Mouse (Mus musculus) embryonic facial prominence, embryonic 15.5 days (tissue): ENCODE data around the gene Gm6377. TPM values are rescaled to one million over a fixed set of nuclear protein-coding genes. Genes with fewer than 3 reads are reported as not detected.

Experiments
- ATAC-seq: fragments of 200-750 bp; cut with Nextera tagmentation; 2 replicates; pipeline ENCODE4 v1.8.0; 2017; ENCODE audit warnings: low read depth, moderate TSS enrichment; ENCODE audit not compliant: insufficient number of reproducible peaks, low FRiP score, low TSS enrichment
- H3K27ac ChIP-seq: fragments of 300-500 bp; sonication (generic); replicated peaks from 2 replicates; pipeline ENCODE4 v1.5.1; 2015; ENCODE audit warnings: mild to moderate bottlenecking, inconsistent platforms
- H3K27me3 ChIP-seq: fragments of 300-500 bp; sonication (generic); 2 replicates; pipeline ENCODE4 v1.6.1; 2015; ENCODE audit warnings: inconsistent platforms
- H3K36me3 ChIP-seq: fragments of 300-500 bp; sonication (generic); 2 replicates; pipeline ENCODE4 v1.6.1; 2015; ENCODE audit warnings: mild to moderate bottlenecking, inconsistent platforms
- H3K4me1 ChIP-seq: fragments of 300-500 bp; sonication (generic); 2 replicates; pipeline ENCODE4 v1.6.1; 2015; ENCODE audit warnings: inconsistent platforms
- H3K4me2 ChIP-seq: fragments of 300-500 bp; sonication (generic); replicated peaks from 2 replicates; pipeline ENCODE4 v1.6.1; 2015; ENCODE audit warnings: mild to moderate bottlenecking, inconsistent platforms
- H3K4me3 ChIP-seq: fragments of 300-500 bp; sonication (generic); replicated peaks from 2 replicates; pipeline ENCODE4 v1.5.1; 2015; ENCODE audit warnings: mild to moderate bottlenecking, inconsistent platforms
- H3K9ac ChIP-seq: fragments of 300-500 bp; sonication (generic); 2 replicates; pipeline ENCODE4 v1.6.1; 2015; ENCODE audit warnings: inconsistent platforms
- H3K9me3 ChIP-seq: fragments of 300-500 bp; sonication (generic); replicated peaks from 2 replicates; pipeline ENCODE4 v1.6.1; 2016; ENCODE audit warnings: inconsistent platforms
- WGBS: fragments of 180-500 bp; shearing (Covaris S2); methylation state at CpG from one replicate; pipeline ENCODE4 v1.1.7; 2015; 5-methylcytosine and 5-hydroxymethylcytosine counted together
- polyA plus RNA-seq: library from polyadenylated mRNA; unstranded; fragments of >200 nt; fragmentation: Nextera tagmentation; extraction: Ambion mirVana; gene quantifications from 2 replicates; pipeline ENCODE4 v1.2.1, GENCODE M21; 2015

Gm6377 gene
- 0.12 and 0.20 TPM in 2 replicates for polyA plus RNA-seq

DNA sequence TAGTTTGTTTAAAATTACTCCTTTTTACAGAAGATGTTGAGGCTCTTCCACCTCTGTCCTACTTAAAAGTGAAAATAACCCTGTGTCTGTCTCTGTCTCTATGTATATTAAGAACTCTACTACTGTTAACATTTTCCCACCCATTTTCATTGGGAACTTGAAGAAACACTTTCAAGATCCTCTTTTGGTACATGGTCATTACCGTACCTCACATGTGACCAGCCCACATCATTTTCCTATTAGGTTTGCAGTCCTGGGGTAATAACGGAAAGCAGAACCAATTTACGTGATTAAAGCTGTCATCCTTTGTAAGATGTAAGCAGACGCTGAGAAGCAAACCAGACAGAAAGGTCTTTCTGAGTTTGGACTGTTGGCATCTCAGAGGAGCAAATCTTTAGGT, at the start of gene Gm6377:
Gene Gm6377, plus strand, starts transcription at position 289 of the 400 bp plus-strand sequence.
- Histone ChIP-seq H3K4me3 (no peak within 1 kb of the TSS), H3K36me3 (no peaks in the 10 kb centered on the region), H3K27ac (no peak within 1 kb of the TSS), H3K27me3 (no peaks in the 10 kb centered on the region), H3K4me2 (no peak within 1 kb of the TSS), H3K9ac (no peak within 1 kb of the TSS), H3K9me3 (no peaks in the 10 kb centered on the region), H3K4me1 (no peaks in the 10 kb centered on the region)
- ATAC-seq: no peak
- 35% methylated on average over 4 of the region's 4 CpGs for WGBS

DNA sequence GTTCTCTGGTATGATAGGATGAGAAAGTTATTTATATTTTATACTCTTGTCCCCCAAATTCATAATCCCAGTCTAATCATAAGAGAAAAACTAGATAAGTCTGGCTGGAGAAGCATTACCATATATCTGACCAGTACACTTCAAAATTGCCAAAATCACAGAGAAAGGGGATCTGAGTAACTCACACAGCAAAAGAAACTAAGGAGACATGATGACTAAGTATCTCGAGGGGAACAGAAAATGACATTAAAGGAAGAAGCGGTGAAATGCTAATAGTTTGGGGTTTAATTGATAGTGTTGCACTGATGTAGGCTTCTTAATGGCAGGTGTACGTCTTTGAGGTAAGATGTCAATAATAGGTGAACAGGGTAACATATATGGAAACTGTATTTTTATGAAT, 49.4 kb upstream of the Gm6377 start:
- Histone ChIP-seq H3K27me3 (no peaks in the 10 kb centered on the region), H3K36me3 (no peaks in the 10 kb centered on the region), H3K4me2 (no peak overlapping the region), H3K9me3 (no peaks in the 10 kb centered on the region), H3K27ac (no peak overlapping the region), H3K4me3 (no peak overlapping the region), H3K9ac (no peak overlapping the region), H3K4me1 (no peaks in the 10 kb centered on the region)
- no peak for ATAC-seq
- WGBS: 84% methylated on average over 3 of the region's 3 CpGs

DNA sequence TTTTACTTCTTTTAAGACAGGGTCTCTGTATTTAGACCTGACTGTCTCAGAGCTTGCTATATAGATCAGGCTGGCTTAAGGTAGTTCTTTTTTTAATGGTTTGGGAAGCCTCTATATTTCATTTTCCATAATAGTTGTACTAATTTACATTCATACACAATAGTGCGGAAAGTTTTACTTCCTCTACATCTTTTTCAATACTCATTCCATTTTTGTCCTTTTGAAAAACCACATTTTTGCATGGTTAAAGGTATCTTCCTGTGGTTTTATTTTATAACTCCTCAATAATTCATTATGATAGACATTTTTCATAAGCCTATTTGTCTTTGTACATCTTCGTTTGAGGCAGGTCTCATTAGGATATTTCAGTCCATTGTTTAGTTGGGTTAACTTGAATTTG, 45.3 kb upstream of the Gm6377 start:
- H3K27ac ChIP-seq: no peak overlapping the region
- no peak overlapping the region for H3K4me2 ChIP-seq
- no peak overlapping the region for H3K9ac ChIP-seq
- 92% methylated on average over 2 of the region's 2 CpGs for WGBS
- no peak overlapping the region for H3K4me3 ChIP-seq
- no peak for ATAC-seq
- H3K9me3 ChIP-seq: no peaks in the 10 kb centered on the region
- H3K4me1 ChIP-seq: no peaks in the 10 kb centered on the region
- no peaks in the 10 kb centered on the region for H3K27me3 ChIP-seq
- H3K36me3 ChIP-seq: no peaks in the 10 kb centered on the region

DNA sequence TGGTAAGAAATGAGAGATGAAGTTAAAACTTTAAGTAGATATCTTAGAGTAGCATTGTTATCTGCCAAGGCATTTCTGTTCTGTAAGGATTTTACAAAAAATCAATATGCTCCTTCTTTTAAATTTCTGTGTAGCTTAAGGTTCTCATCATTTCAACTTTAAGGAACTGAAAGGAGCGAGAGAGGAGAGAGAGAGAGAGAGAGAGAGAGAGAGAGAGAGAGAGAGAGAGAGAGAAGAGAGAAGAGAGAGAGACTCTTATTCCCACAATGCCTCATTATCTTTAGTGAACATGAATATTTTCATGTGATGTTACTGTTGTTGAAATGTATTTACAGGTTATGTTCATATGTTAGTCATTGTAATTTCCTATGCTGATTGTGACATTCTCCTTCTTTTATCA, 36.2 kb upstream of the Gm6377 start:
- H3K4me1 ChIP-seq: no peaks in the 10 kb centered on the region
- no peak overlapping the region for H3K4me2 ChIP-seq
- H3K27ac ChIP-seq: no peak overlapping the region
- WGBS: 76% methylated on average over 1 of the region's 1 CpGs
- H3K36me3 ChIP-seq: no peaks in the 10 kb centered on the region
- H3K9ac ChIP-seq: no peak overlapping the region
- ATAC-seq: no peak
- H3K27me3 ChIP-seq: no peaks in the 10 kb centered on the region
- no peaks in the 10 kb centered on the region for H3K9me3 ChIP-seq
- H3K4me3 ChIP-seq: no peak overlapping the region

DNA sequence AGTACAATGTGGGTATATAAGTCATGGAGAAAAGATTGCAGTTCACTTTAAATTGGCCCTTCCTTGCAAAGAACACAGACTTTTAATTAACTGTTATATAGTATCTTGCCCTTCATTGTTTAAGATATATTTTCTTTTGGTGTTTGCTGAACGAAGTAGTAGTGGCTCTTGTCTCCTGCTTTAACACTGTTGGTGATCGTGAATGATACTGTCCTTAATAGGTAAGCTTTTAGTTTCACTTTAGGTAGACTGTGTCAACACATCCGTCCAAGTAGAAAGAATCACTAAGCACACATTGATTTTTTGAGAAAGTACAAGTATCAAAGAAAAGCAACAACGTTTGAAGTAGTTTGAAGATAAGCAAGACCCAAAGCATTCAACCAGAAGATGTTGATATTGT, 35.7 kb upstream of the Gm6377 start:
- ATAC-seq: no peak
- WGBS: 83% methylated on average over 4 of the region's 4 CpGs

DNA sequence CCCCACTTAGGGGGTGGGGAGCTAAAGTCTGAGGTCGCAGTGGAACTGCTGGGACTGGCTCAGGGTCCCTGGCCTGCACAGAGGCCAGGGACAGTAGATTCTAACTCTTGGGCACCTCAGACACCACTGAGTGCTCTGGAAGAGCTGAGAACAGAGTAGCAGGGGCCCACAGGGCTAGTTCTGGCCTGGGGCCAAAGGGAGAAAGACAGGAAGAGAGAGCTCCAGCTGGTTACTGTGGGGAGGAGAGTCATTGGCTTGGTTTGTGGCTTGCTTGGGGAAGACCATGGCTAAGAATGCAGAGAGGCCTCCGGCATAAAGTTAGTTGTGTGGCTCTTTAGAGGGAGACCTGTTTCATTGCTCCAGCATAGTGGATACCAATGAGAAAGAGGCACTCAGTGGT, 21.5 kb upstream of the Gm6377 start:
- Histone ChIP-seq H3K4me1 (no peaks in the 10 kb centered on the region), H3K4me3 (no peak overlapping the region), H3K27ac (no peak overlapping the region), H3K9ac (no peak overlapping the region), H3K36me3 (no peaks in the 10 kb centered on the region), H3K9me3 (no peaks in the 10 kb centered on the region), H3K4me2 (no peak overlapping the region), H3K27me3 (no peaks in the 10 kb centered on the region)
- 57% methylated on average over 2 of the region's 2 CpGs for WGBS
- no peak for ATAC-seq

More for the DNA sequence above, 35.7 kb upstream of the Gm6377 start:
- H3K4me1 ChIP-seq: no peaks in the 10 kb centered on the region
- no peak overlapping the region for H3K4me3 ChIP-seq
- no peak overlapping the region for H3K4me2 ChIP-seq
- no peaks in the 10 kb centered on the region for H3K36me3 ChIP-seq
- H3K9ac ChIP-seq: no peak overlapping the region
- H3K9me3 ChIP-seq: no peaks in the 10 kb centered on the region
- no peaks in the 10 kb centered on the region for H3K27me3 ChIP-seq
- H3K27ac ChIP-seq: no peak overlapping the region

DNA sequence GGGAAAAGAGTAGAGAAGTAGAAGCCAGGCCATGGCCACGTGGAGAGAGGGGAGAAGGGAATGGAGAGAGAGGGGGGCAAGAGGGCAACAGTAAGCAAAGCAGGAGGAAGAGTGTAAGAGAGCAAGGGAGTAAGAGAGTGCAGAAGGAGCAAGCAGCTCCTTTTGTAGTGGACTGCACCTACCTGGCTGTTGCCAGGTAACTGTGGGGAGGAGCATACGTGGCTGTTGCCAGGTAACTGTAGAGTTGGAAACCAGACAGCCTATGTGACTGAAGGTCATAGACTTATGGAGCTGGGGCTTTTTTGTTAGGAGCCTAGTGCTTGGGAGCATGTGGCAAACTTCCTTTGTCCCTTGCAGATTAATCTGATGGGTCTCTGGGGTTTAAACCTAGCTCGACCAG, 21.1 kb upstream of the Gm6377 start:
- Histone ChIP-seq H3K27me3 (no peaks in the 10 kb centered on the region), H3K4me2 (no peak overlapping the region), H3K9me3 (no peaks in the 10 kb centered on the region), H3K36me3 (no peaks in the 10 kb centered on the region), H3K4me1 (no peaks in the 10 kb centered on the region), H3K4me3 (no peak overlapping the region), H3K9ac (no peak overlapping the region), H3K27ac (no peak overlapping the region)
- no peak; the same call in 1 of the 2 replicates for ATAC-seq
- 49% methylated on average over 3 of the region's 3 CpGs for WGBS

DNA sequence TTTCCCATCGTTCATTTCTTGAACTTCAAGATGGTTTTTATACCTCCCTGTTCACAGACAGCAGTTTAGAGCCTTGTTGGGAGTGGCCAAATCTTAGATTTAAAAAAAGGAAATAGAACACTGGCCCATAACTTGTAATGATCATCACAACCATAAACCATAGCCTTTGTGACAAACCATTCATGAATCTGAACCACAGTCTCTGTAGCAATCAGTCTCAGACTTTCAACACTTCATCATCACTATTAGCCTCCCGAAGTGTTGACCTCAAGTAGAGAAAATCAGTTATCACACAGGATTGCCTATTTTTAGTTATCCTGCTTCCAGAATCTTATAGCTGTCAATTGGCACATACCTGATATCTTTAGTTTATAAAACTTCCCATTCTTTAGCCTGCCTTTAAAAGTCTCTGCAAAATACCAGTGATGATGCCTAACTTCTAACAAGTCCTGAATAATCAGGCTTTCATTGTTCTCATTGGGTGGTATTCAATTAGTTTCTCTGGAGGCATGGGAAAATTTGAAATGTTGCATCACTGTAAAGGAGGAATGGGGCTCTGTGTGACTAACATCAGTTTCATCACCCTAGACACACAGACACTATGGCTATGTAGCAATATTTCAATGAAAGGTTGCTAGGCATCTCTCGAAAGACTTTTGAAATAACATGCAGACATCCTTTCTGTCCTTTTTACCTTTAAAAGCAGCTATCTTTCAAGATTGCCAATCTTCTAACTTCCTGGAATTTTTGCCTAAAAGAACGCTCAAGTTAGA, 11.7 kb upstream of the Gm6377 start:
- no peak for ATAC-seq
- Histone ChIP-seq H3K9ac (no peak overlapping the region), H3K9me3 (no peaks in the 10 kb centered on the region), H3K4me2 (no peak overlapping the region), H3K27ac (no peak overlapping the region), H3K4me3 (no peak overlapping the region), H3K4me1 (no peaks in the 10 kb centered on the region), H3K27me3 (no peaks in the 10 kb centered on the region), H3K36me3 (no peaks in the 10 kb centered on the region)
- 70% methylated on average over 4 of the region's 4 CpGs for WGBS

DNA sequence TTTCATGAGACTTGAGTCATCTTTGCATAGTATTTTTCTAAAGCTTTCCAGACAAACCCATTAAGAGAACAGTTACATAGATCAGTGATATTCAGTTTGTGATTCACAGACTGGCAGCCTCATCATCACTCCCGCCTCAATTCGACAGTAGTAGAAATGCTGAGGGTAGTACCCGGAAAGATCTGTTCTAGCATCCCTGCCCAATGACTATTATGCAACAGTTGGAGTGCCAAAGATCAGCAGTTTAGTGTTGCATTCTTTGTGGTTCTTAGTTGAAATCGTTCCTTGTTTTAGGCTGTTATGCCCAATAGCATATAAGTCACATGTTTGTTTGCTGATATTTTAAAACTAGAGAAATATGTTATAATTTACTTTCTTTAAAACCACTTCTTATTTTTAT, 6.9 kb upstream of the Gm6377 start:
- no peak overlapping the region for H3K4me3 ChIP-seq
- no peak overlapping the region for H3K27ac ChIP-seq
- no peak overlapping the region for H3K9ac ChIP-seq
- no peak overlapping the region for H3K4me2 ChIP-seq
- no peak for ATAC-seq
- H3K36me3 ChIP-seq: no peaks in the 10 kb centered on the region
- H3K4me1 ChIP-seq: no peaks in the 10 kb centered on the region
- 81% methylated on average over 4 of the region's 4 CpGs for WGBS
- no peaks in the 10 kb centered on the region for H3K9me3 ChIP-seq
- H3K27me3 ChIP-seq: no peaks in the 10 kb centered on the region

DNA sequence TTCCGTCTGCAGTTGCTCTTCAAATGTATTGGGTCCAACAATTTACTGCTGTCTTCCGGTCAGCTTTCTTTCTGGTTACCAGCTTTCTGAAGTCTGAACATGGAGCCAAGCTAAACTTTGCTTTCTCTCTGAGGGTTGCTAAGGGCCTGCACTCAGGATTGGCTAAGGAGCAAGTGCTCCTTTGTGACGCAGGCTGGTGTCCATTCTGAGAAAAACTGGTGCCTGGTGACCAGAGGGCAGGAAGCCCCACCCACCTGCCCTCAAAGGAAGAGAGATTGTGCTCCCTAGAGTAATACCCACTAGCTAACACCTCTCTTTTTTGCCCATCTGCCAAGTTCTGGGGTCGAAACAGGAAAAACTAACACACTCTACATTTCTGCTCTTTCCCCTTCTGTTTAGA, 5.6 kb upstream of the Gm6377 start:
- ATAC-seq: no peak
- Histone ChIP-seq H3K27ac (no peak overlapping the region), H3K4me1 (no peaks in the 10 kb centered on the region)

DNA sequence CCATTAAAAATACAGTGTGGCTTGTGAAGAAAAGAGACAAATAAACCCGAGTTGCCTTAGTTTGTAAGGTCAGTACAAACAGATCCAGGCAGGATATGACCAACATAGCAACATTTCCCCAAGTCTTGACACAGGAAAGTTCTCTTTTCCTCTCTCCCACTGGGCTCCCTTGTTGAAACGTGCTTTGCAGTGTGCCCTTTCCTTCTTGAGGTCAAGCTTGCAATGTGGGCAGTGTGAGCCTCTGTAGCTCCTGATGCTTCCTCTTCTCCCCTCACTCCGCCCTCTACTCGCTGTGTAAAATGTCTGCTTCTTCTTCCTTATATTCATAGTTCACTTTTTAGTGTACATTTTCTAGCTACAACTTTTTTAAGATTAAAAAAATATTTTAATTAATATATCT, 5.1 kb upstream of the Gm6377 start:
- H3K36me3 ChIP-seq: no peaks in the 10 kb centered on the region
- no peaks in the 10 kb centered on the region for H3K9me3 ChIP-seq
- no peak overlapping the region for H3K27ac ChIP-seq
- H3K4me1 ChIP-seq: no peaks in the 10 kb centered on the region
- WGBS: 61% methylated on average over 4 of the region's 4 CpGs
- H3K4me3 ChIP-seq: no peak overlapping the region
- no peak overlapping the region for H3K9ac ChIP-seq
- no peak overlapping the region for H3K4me2 ChIP-seq
- ATAC-seq: no peak
- H3K27me3 ChIP-seq: no peaks in the 10 kb centered on the region

More for the DNA sequence above, 5.6 kb upstream of the Gm6377 start:
- Histone ChIP-seq H3K9me3 (no peaks in the 10 kb centered on the region), H3K4me3 (no peak overlapping the region), H3K4me2 (no peak overlapping the region), H3K27me3 (no peaks in the 10 kb centered on the region), H3K36me3 (no peaks in the 10 kb centered on the region), H3K9ac (no peak overlapping the region)
- 53% methylated on average over 4 of the region's 4 CpGs for whole genome bisulfite sequencing

DNA sequence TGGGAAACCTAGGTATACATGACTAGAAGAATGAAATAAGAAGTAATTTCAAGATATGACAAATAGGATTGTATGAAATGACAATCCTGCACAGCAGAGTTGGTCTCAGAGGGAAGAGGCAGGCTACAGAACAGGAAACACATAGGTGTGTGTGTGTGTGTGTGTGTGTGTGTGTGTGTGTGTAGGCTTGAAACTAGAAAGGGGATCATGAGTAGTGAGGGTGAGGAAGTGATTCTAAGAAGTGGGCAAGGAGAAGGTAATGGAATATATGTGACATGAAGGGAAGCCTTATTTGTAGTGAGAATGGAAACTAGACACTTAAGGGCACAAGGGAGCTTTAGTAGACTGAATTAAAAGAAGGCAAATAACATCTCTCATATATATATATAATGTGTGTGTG, 11.3 kb downstream of the Gm6377 start:
- H3K4me2 ChIP-seq: no peak overlapping the region
- no peak overlapping the region for H3K27ac ChIP-seq
- no peaks in the 10 kb centered on the region for H3K36me3 ChIP-seq
- H3K4me1 ChIP-seq: no peaks in the 10 kb centered on the region
- H3K9ac ChIP-seq: no peak overlapping the region
- H3K4me3 ChIP-seq: no peak overlapping the region
- no peaks in the 10 kb centered on the region for H3K9me3 ChIP-seq
- no peaks in the 10 kb centered on the region for H3K27me3 ChIP-seq
- no peak for ATAC-seq
